Mouse (Mus musculus): ENCODE measurements around the gene Fars2. TPM values are rescaled to one million over a fixed set of nuclear protein-coding genes. Genes with fewer than 3 reads are reported as not detected.
A peak's percentile ranks its signal among the peaks of the same experiment; 100 is the strongest.
"Not testable (repeated sequence)": the region's sequence is repeated elsewhere in the genome, so short reads cannot be mapped to it uniquely, and the experiment has no call there.

The Fars2 gene
- total RNA-seq, 2 experiments from 2014 or later: 37.2 to 37.9 TPM

- no peak for DNase-seq
Observed at GRCm38 (mm10) chr13:36368799-36369198, 251.6 kb downstream of the Fars2 start.

GRCm38 (mm10) chr13:36369400-36369799 is 252.2 kb downstream of the Fars2 start:
- no peak for DNase-seq

GRCm38 (mm10) chr13:36383236-36383635 is 266.0 kb downstream of the Fars2 start:
- no peak for DNase-seq

- DNase-seq: peak; percentile 7
Observed at GRCm38 (mm10) chr13:36386074-36386473, 268.9 kb downstream of the Fars2 start.

- DNase-seq: no peak
Observed at GRCm38 (mm10) chr13:36391936-36392335, 274.7 kb downstream of the Fars2 start.

- DNase-seq: no peak
Observed at GRCm38 (mm10) chr13:36392666-36393065, 275.5 kb downstream of the Fars2 start.

DNA sequence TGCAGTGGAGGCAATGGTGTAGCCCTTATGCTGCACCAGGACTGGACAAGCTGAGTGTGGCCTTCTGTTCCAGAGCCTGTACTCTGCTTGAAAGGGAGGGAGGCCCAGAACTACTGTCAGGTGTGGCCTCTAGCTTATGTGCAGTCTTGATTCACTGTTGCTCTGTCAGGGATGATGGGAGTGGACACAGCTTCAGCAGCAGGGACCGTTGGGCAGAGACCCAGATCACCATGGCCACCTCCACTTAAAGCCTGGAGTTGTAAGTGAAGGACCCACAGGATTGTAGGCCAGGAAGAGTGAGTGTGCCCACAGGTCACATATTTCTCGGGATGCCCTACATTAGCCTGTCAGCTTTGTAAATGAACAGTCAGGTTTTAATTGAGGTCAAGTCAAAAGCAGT is 283.8 kb downstream of the Fars2 start:
- DNase-seq: no peak

DNA sequence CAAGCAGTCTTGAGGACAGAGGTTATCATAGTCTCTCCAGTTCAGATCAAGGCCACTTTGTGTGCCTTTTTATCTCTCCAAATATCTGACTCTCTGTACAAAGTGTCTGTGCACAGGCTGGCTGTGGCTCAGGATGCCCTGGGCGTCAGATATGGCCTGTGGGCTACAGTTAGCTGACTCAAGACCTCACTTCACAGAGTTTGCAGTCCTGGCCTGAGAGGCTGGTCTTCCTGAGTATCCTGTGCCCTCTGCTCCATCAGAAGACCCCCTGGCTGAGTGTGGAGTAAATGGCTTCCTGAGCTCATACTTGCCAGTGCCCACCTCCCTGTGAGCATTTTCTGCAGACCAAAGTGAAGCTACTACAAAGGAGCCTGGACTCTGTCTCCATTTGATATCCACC is 296.1 kb downstream of the Fars2 start:
- no peak for DNase-seq

GRCm38 (mm10) chr13:36415176-36415575 is 298.0 kb downstream of the Fars2 start:
- DNase-seq: no peak

DNA sequence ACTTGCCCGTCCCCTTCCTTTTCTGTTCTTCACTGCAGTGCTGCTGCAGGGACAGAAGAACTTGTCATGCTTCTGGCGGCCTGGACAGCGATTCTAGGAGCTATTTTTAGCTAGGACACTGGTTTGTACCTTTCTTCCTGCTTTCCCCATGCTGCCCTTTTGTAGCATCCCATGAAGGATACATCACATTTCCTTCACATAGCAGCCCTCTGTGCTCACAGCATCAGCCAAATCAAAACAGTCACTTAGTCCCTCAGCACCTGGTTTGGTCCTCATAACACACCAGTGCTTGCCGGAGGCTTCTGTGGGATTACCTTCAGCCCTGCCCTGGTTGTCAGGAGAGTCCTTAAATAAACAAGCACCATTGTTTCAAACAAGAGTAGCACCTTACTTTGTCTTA is 299.3 kb downstream of the Fars2 start:
- no peak for DNase-seq

- no peak for DNase-seq
Observed at GRCm38 (mm10) chr13:36419357-36419756, 302.1 kb downstream of the Fars2 start.

- no peak for DNase-seq
Observed at GRCm38 (mm10) chr13:36422446-36422845, 305.2 kb downstream of the Fars2 start.

- DNase-seq: not testable (repeated sequence)
Observed at GRCm38 (mm10) chr13:36425824-36426705, 308.9 kb downstream of the Fars2 start.

GRCm38 (mm10) chr13:36429500-36430189 is 312.4 kb downstream of the Fars2 start:
- no peak for DNase-seq

GRCm38 (mm10) chr13:36430420-36431114 is 313.4 kb downstream of the Fars2 start:
- no peak for DNase-seq

GRCm38 (mm10) chr13:36431974-36432518 is 314.8 kb downstream of the Fars2 start:
- DNase-seq: no peak

- DNase-seq: peak; percentile 42
Observed at GRCm38 (mm10) chr13:36444748-36445423, 327.7 kb downstream of the Fars2 start.

DNA sequence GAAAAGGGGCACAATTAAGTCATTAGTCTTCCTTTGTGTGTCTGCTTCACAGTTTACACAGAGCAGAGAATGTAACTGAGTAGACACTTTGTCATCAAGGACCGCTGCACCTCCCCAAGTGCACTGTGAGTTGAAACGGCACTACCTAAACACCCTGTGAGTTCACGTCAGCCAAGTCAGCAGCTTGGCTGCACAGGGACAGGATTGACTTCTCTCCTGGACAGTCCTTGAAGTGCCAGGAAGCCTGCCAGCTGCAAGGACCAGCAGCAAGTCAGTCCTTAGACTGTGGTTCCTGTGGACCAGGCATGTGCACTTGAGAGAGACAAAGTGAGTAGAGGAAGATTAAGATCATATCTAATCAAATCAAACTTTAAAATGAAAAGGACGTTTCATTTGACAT is 330.7 kb downstream of the Fars2 start:
- peak; percentile 55 for DNase-seq

DNA sequence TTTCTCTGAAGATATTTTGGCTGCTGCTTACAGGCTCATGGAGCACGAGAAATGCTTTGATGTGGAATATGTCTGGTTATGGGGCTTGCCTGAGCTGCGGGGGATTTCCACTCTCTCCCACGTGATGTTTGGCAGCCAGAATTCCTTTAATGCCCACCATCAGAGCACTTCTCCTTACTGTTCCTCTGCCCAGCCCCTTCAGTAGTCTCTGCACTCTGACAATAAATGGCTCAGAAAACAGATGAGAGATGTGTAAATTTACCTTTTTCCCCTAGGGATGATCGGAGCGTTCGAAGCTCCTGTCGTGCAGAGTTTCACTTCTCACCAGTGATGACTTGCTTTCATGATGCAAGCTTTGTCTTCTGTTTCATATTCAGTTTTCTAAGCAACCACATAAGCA is 331.4 kb downstream of the Fars2 start:
- no peak for DNase-seq

DNA sequence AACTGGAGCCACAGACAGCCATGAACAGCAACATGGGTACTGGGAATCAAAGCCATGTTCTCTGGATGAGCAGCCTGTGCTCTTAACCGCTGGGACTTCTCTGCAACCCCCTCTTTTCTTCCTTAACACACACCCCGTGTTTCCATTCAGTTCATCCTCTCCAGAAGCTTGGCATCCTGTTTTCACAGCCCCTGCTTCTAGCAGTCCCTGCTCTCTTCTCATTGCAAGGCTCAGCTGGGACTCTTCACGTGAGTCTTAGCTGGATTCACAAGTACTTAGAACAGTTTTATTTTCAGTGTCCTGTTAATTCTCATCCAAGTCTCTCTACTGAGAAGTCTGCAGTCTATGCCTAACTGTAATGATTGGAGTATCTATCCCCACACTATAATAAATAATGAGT is 334.2 kb downstream of the Fars2 start:
- no peak for DNase-seq

- no peak for DNase-seq
Observed at GRCm38 (mm10) chr13:36460473-36460872, 343.3 kb downstream of the Fars2 start.

DNA sequence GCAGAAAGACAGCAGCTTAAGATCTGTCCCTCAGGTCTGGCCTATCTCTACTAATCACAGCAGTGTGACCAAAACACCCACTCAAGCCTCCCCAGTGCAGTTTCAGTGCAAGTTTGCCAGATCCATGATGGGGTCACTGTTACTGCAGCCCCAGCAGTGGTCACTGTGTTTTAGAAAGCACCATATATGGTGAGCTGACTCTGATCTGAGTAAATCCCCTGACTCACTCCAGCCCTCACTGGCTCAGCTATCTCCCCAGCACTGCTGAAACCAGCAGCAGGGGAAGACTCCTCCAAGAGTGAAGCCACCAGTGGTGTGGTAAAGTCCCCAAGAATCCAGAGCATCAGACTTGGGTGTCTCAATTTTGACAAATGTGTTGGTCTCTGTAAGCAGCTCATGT is 346.5 kb downstream of the Fars2 start:
- no peak for DNase-seq
